Mouse (Mus musculus): ENCODE data around the gene Slc25a22. TPM values are rescaled to one million over a fixed set of nuclear protein-coding genes. Genes with fewer than 3 reads are reported as not detected.

Gene Slc25a22
- polyA plus RNA-seq, 1 experiment from 2014 or later, result 29.4 TPM

DNA sequence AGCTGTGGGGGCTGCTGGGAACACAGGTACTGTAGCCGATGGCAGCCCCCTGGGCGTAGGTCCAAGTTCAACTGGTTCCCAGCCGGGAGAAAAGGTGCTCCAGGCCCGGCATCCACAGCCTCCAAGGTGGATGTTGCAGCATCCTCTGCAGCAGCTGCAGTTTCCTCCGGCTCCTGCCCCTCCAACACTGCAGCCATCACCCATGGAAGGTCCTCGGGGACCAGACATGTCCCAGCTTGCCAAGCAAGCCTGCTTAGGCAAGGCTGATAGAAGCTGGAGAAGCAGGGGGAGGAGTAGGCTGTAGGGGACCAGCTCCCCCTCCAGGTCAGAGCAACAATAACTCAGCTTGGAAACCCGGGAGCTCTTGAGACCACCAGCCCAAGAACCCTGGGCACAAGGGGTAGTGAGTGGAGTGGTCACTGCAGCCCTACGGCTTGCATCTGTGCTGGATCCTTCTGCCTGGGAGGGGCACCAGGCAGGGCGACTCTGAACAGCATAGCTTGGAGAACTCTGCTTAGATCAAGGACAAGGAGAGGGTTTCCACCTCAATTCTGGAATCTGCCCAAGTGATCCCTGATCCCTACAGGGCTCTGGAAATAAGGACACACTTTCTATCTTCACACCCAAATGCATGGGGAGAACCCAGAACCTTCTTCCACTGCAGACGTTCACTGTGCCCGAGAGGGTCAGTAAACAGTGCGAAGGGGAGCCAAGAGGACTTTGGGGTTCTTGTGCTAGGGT, 5.6 kb upstream of the Slc25a22 start:
- Histone ChIP-seq H3K9ac (ENCODE audit: low read length) (peak overlapping the region; percentile 77), H3K4me3 (replicated peaks; ENCODE audit: low read length) (peak overlapping the region; percentile 51), H3K4me2 (ENCODE audit: low read depth, low read length) (peak overlapping the region; percentile 72), H3K27me3 (ENCODE audit: control insufficient read depth, insufficient read depth, low read length) (no peaks in the 10 kb centered on the region), H3K36me3 (ENCODE audit: control insufficient read depth, insufficient read depth, low read length) (no peaks in the 10 kb centered on the region), H3K9me3 (replicated peaks; ENCODE audit: control insufficient read depth, low read length) (no peaks in the 10 kb centered on the region), H3K4me1 (ENCODE audit: control insufficient read depth, insufficient read depth, low read length) (peaks cover 26% of the 10 kb centered on the region), H3K27ac (ENCODE audit: low read length) (peak overlapping the region; percentile 71)
- ATAC-seq (ENCODE audit: insufficient read depth, low FRiP score), result no peak
- 16% methylated on average over 12 of the region's 12 CpGs for WGBS

DNA sequence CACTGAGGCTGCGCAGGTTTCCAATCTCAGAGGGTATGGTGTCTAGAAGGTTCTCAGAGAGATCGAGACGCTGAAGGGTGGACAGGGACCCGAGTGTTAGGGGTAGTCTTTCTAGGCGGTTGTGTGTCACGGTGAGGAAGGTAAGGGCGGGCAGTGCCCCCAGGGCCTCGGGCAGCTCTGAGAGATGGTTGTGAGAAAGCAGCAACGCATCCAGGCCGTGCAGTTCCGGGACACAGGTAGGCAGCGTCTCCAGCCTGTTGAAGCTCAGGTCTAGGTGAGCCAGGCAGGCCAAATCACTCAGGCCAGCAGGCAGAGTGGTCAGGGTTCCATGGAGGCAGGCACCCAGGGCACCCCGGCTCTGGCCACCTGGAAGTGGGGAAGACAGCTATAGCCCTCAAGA, 4.5 kb upstream of the Slc25a22 start:
- Histone ChIP-seq H3K27me3 (ENCODE audit: control insufficient read depth, insufficient read depth, low read length) (no peaks in the 10 kb centered on the region), H3K36me3 (ENCODE audit: control insufficient read depth, insufficient read depth, low read length) (no peaks in the 10 kb centered on the region), H3K9me3 (replicated peaks; ENCODE audit: control insufficient read depth, low read length) (no peaks in the 10 kb centered on the region), H3K4me1 (ENCODE audit: control insufficient read depth, insufficient read depth, low read length) (peaks cover 24% of the 10 kb centered on the region), H3K27ac (ENCODE audit: low read length) (no peak overlapping the region), H3K9ac (ENCODE audit: low read length) (peak overlapping the region; percentile 77), H3K4me2 (ENCODE audit: low read depth, low read length) (peak overlapping the region; percentile 72), H3K4me3 (replicated peaks; ENCODE audit: low read length) (peak overlapping the region; percentile 51; the same call in 1 of the 2 replicates)
- WGBS, result 94% methylated on average over 13 of the region's 13 CpGs
- ATAC-seq (ENCODE audit: insufficient read depth, low FRiP score), result no peak

DNA sequence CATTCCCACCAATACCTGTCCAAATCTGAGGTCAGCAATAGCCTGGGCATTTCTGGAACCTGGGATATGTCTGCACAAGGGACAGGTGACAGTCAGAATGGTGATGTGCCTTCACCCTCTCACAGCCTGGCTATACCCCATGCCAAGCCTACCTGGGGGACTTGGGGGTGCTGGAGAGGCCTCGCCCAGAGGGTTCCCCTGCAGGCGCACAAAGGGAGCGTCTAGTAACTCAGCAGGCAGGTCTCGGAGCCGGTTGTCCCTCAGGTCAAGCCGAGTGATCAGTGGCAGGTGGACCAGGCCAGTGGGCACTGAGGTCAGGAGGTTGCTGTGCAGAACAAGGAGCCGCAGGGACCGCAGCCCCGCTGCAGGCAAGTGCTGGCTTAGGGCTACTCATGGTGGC, 3.8 kb upstream of the Slc25a22 start:
- 91% methylated on average over 9 of the region's 9 CpGs for WGBS
- no peak overlapping the region for H3K9ac ChIP-seq (ENCODE audit: low read length)

GRCm38 (mm10) chr7:141440613-141441012, 2.9 kb upstream of the Slc25a22 start:
- Histone ChIP-seq H3K4me3 (replicated peaks; ENCODE audit: low read length) (no peak overlapping the region), H3K4me1 (ENCODE audit: control insufficient read depth, insufficient read depth, low read length) (peaks cover 30% of the 10 kb centered on the region), H3K27ac (ENCODE audit: low read length) (no peak overlapping the region), H3K36me3 (ENCODE audit: control insufficient read depth, insufficient read depth, low read length) (no peaks in the 10 kb centered on the region), H3K9me3 (replicated peaks; ENCODE audit: control insufficient read depth, low read length) (no peaks in the 10 kb centered on the region), H3K27me3 (ENCODE audit: control insufficient read depth, insufficient read depth, low read length) (no peaks in the 10 kb centered on the region), H3K4me2 (ENCODE audit: low read depth, low read length) (no peak overlapping the region), H3K9ac (ENCODE audit: low read length) (no peak overlapping the region)
- WGBS, result 25% methylated on average over 6 of the region's 6 CpGs
- ATAC-seq (ENCODE audit: insufficient read depth, low FRiP score), result no peak

More for the DNA sequence above, 3.8 kb upstream of the Slc25a22 start:
- no peak for ATAC-seq (ENCODE audit: insufficient read depth, low FRiP score)
- no peaks in the 10 kb centered on the region for H3K9me3 ChIP-seq (replicated peaks; ENCODE audit: control insufficient read depth, low read length)
- no peaks in the 10 kb centered on the region for H3K27me3 ChIP-seq (ENCODE audit: control insufficient read depth, insufficient read depth, low read length)
- no peak overlapping the region for H3K27ac ChIP-seq (ENCODE audit: low read length)
- no peak overlapping the region for H3K4me2 ChIP-seq (ENCODE audit: low read depth, low read length)
- H3K36me3 ChIP-seq (ENCODE audit: control insufficient read depth, insufficient read depth, low read length), result no peaks in the 10 kb centered on the region
- H3K4me1 ChIP-seq (ENCODE audit: control insufficient read depth, insufficient read depth, low read length), result peaks cover 28% of the 10 kb centered on the region
- no peak overlapping the region for H3K4me3 ChIP-seq (replicated peaks; ENCODE audit: low read length)

DNA sequence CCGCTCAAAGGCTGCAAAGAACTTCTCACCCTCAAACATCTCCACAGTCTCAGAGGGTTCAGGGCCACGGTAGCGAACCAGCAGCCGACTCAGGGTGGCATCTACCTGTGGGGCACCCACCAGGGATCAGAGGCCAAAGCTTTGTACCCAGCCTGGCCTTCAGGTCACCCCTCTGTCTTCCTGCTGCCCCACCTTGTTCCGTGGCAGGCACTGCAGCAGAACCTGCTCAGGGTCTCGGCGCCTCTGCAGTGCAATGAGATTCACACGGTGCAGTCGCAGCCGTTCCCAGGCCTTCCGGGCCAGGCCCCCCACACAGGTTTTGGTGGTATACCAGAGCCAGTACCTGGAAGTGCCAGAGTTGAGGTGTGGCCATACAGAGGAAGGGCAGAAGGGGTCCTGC, 2.1 kb upstream of the Slc25a22 start:
- H3K9me3 ChIP-seq (replicated peaks; ENCODE audit: control insufficient read depth, low read length), result no peaks in the 10 kb centered on the region
- H3K27ac ChIP-seq (ENCODE audit: low read length), result no peak overlapping the region
- no peaks in the 10 kb centered on the region for H3K27me3 ChIP-seq (ENCODE audit: control insufficient read depth, insufficient read depth, low read length)
- ATAC-seq (ENCODE audit: insufficient read depth, low FRiP score), result no peak
- H3K4me3 ChIP-seq (replicated peaks; ENCODE audit: low read length), result no peak overlapping the region
- no peak overlapping the region for H3K9ac ChIP-seq (ENCODE audit: low read length)
- WGBS, result 93% methylated on average over 11 of the region's 11 CpGs
- H3K36me3 ChIP-seq (ENCODE audit: control insufficient read depth, insufficient read depth, low read length), result no peaks in the 10 kb centered on the region
- H3K4me1 ChIP-seq (ENCODE audit: control insufficient read depth, insufficient read depth, low read length), result peaks cover 37% of the 10 kb centered on the region
- no peak overlapping the region for H3K4me2 ChIP-seq (ENCODE audit: low read depth, low read length)

DNA sequence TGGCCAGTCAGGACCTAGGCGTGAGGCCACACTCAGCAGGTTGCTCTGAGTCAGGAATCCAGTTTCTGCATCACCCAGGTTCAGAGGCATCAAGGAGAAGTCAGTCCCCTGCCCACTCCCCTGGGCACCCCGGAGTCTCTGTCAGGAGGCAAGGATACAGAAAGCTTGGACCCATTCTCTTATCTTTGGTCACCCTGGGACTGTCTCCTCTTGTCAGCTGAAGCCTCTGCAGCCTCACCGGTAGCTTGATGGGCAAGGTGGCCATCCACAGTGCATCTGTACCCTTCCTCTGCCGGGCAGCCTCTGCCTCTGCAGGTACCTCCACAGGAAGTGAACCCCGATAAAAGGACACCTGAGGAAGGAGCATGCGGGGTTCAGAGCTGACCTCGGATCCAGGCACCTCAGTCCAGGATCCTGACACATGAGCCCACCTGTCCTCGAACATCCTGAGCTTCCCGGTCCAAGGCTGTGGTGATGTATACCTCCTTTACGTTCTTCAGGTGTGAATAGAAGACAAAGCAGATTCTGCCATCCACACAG, 1.5 kb upstream of the Slc25a22 start:
- Histone ChIP-seq H3K9ac (ENCODE audit: low read length) (no peak overlapping the region), H3K4me1 (ENCODE audit: control insufficient read depth, insufficient read depth, low read length) (peaks cover 42% of the 10 kb centered on the region), H3K4me3 (replicated peaks; ENCODE audit: low read length) (no peak overlapping the region), H3K4me2 (ENCODE audit: low read depth, low read length) (no peak overlapping the region), H3K9me3 (replicated peaks; ENCODE audit: control insufficient read depth, low read length) (no peaks in the 10 kb centered on the region), H3K36me3 (ENCODE audit: control insufficient read depth, insufficient read depth, low read length) (no peaks in the 10 kb centered on the region), H3K27me3 (ENCODE audit: control insufficient read depth, insufficient read depth, low read length) (no peaks in the 10 kb centered on the region), H3K27ac (ENCODE audit: low read length) (no peak overlapping the region)
- WGBS, result 95% methylated on average over 10 of the region's 10 CpGs
- no peak for ATAC-seq (ENCODE audit: insufficient read depth, low FRiP score)

DNA sequence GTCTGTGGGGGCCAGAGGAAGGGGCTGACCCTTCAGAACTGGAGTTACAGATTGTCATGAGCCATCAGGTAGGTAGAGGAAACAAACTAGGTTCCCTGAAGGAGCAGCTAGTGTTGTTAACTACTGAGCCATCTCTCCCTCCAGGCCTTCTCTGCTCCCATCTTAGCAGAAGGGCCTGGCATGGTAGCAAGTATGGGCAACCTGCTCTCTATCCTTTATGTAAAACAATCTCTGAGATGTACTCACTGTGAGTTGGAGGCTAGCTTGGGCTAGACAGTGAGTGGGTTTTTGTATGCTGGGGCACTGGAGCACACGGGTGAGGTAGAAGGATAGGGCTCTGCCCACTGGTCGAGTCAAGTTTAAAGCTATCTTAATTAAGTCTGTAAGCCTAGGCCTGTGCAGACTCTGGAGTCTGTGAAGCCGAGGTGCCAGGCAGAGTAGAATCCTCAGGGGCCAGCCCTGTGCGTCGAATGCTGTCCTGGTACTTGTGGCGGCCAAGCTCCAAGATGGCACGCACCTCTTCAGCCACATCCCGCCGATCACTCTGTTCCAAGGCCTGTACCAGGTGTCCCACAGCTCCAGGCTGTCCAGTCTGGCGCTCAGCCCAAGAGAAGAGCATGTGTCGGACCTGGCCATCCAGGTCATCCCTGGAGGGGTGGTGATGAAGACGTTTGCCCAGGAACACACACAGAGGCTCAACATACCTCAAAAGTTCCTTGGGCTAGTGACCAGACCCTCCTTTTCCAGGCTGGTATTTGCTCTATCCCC, 693 bp upstream of the Slc25a22 start:
- Histone ChIP-seq H3K9me3 (replicated peaks; ENCODE audit: control insufficient read depth, low read length) (no peaks in the 10 kb centered on the region), H3K4me1 (ENCODE audit: control insufficient read depth, insufficient read depth, low read length) (peaks cover 44% of the 10 kb centered on the region), H3K36me3 (ENCODE audit: control insufficient read depth, insufficient read depth, low read length) (no peaks in the 10 kb centered on the region), H3K27ac (ENCODE audit: low read length) (no peak overlapping the region), H3K4me2 (ENCODE audit: low read depth, low read length) (no peak overlapping the region), H3K27me3 (ENCODE audit: control insufficient read depth, insufficient read depth, low read length) (no peaks in the 10 kb centered on the region), H3K9ac (ENCODE audit: low read length) (no peak overlapping the region), H3K4me3 (replicated peaks; ENCODE audit: low read length) (no peak overlapping the region)
- ATAC-seq (ENCODE audit: insufficient read depth, low FRiP score), result no peak
- WGBS, result 91% methylated on average over 12 of the region's 12 CpGs

DNA sequence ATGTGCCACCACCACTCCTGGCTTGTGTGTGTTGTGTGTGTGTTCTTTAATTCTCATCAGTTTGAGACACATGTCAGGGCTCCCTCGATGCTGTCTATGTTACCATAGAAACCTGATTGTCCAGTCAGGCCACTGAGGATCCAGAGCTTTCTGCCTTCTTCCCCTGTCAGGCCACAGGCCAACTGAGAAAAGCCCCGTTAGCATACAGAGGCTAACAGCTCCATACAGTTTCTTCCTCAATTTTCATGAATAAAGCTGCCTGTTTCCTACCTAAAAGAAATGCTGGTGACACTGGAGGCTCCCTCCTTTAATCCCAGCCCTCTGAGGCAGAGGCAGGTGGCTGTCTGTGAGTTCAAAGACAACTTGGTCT, 1.2 kb downstream of the Slc25a22 start:
- H3K36me3 ChIP-seq (ENCODE audit: control insufficient read depth, insufficient read depth, low read length), result no peaks in the 10 kb centered on the region
- peak overlapping the region; percentile 82 for H3K9ac ChIP-seq (ENCODE audit: low read length)
- ATAC-seq (ENCODE audit: insufficient read depth, low FRiP score), result no peak
- H3K4me1 ChIP-seq (ENCODE audit: control insufficient read depth, insufficient read depth, low read length), result peaks cover 30% of the 10 kb centered on the region
- 63% methylated on average over 2 of the region's 2 CpGs for WGBS
- peak overlapping the region; percentile 70; the same call in 1 of the 2 replicates for H3K4me3 ChIP-seq (replicated peaks; ENCODE audit: low read length)
- peak overlapping the region; percentile 90 for H3K4me2 ChIP-seq (ENCODE audit: low read depth, low read length)
- no peaks in the 10 kb centered on the region for H3K9me3 ChIP-seq (replicated peaks; ENCODE audit: control insufficient read depth, low read length)
- no peaks in the 10 kb centered on the region for H3K27me3 ChIP-seq (ENCODE audit: control insufficient read depth, insufficient read depth, low read length)
- H3K27ac ChIP-seq (ENCODE audit: low read length), result no peak overlapping the region

GRCm38 (mm10) chr7:141435856-141436522, 1.7 kb downstream of the Slc25a22 start:
- no peak overlapping the region for H3K27ac ChIP-seq (ENCODE audit: low read length)
- no peak overlapping the region for H3K4me3 ChIP-seq (replicated peaks; ENCODE audit: low read length)
- H3K4me2 ChIP-seq (ENCODE audit: low read depth, low read length), result peak overlapping the region; percentile 67
- H3K27me3 ChIP-seq (ENCODE audit: control insufficient read depth, insufficient read depth, low read length), result no peaks in the 10 kb centered on the region
- no peak for ATAC-seq (ENCODE audit: insufficient read depth, low FRiP score)
- WGBS, result 80% methylated on average over 9 of the region's 9 CpGs
- H3K36me3 ChIP-seq (ENCODE audit: control insufficient read depth, insufficient read depth, low read length), result no peaks in the 10 kb centered on the region
- H3K4me1 ChIP-seq (ENCODE audit: control insufficient read depth, insufficient read depth, low read length), result peaks cover 29% of the 10 kb centered on the region
- no peaks in the 10 kb centered on the region for H3K9me3 ChIP-seq (replicated peaks; ENCODE audit: control insufficient read depth, low read length)
- no peak overlapping the region for H3K9ac ChIP-seq (ENCODE audit: low read length)
